Mouse (Mus musculus) ES-CJ7 (cell line): ENCODE results near the gene Pctp.

Experiments used
- DNase-seq: peaks from one replicate; pipeline ENCODE4 v3.0.0; 2011; ENCODE audit warnings: low read depth, low spot score

Gene Pctp

GRCm38 (mm10) chr11:90002231-90002986 is at the start of gene Pctp:
Gene Pctp (minus strand): TSS chr11:90002894.
- peak; percentile 81 for DNase-seq

GRCm38 (mm10) chr11:90050016-90050415 is 47.3 kb upstream of the Pctp start:
- DNase-seq: no peak

GRCm38 (mm10) chr11:90047271-90047670 is 44.6 kb upstream of the Pctp start:
- no peak for DNase-seq

GRCm38 (mm10) chr11:90046211-90046610 is 43.5 kb upstream of the Pctp start:
- DNase-seq: no peak

- DNase-seq: no peak
These were observed 41.8 kb upstream of the Pctp start for GRCm38 (mm10) chr11:90044459-90044858.

- peak; percentile 54 for DNase-seq
These were observed 35.3 kb upstream of the Pctp start for GRCm38 (mm10) chr11:90038022-90038421.

- peak; percentile 69 for DNase-seq
These were observed 33.7 kb upstream of the Pctp start for GRCm38 (mm10) chr11:90036416-90036815.

- DNase-seq: no peak
These were observed 32.8 kb upstream of the Pctp start for GRCm38 (mm10) chr11:90035532-90035931.

GRCm38 (mm10) chr11:90034646-90035045 is 32.0 kb upstream of the Pctp start:
- no peak for DNase-seq

- no peak for DNase-seq
These were observed 30.7 kb upstream of the Pctp start for GRCm38 (mm10) chr11:90033442-90033841.

- no peak for DNase-seq
These were observed 30.1 kb upstream of the Pctp start for GRCm38 (mm10) chr11:90032807-90033206.

- DNase-seq: no peak
These were observed 28.4 kb upstream of the Pctp start for GRCm38 (mm10) chr11:90031076-90031475.

- DNase-seq: peak; percentile 75
These were observed 27.9 kb upstream of the Pctp start for GRCm38 (mm10) chr11:90030557-90030956.

GRCm38 (mm10) chr11:90029841-90030398 is 27.2 kb upstream of the Pctp start, which contains the start of gene Tmem100:
Gene Tmem100 (plus strand): TSS chr11:90030348.
- DNase-seq: no peak

- DNase-seq: no peak
These were observed 26.7 kb upstream of the Pctp start for GRCm38 (mm10) chr11:90029354-90029753.

- DNase-seq: no peak
These were observed 26.1 kb upstream of the Pctp start for GRCm38 (mm10) chr11:90028746-90029145.

GRCm38 (mm10) chr11:90027216-90027615 is 24.5 kb upstream of the Pctp start:
- DNase-seq: no peak

GRCm38 (mm10) chr11:90026802-90027174 is 24.1 kb upstream of the Pctp start:
- no peak for DNase-seq

GRCm38 (mm10) chr11:90025891-90026801 is 23.5 kb upstream of the Pctp start:
- DNase-seq: no peak

GRCm38 (mm10) chr11:90019161-90019560 is 16.5 kb upstream of the Pctp start:
- DNase-seq: peak; percentile 33

GRCm38 (mm10) chr11:90015281-90015680 is 12.6 kb upstream of the Pctp start:
- no peak for DNase-seq

GRCm38 (mm10) chr11:90013657-90014056 is 11.0 kb upstream of the Pctp start:
- DNase-seq: no peak
